Mouse (Mus musculus) NIH3T3 (cell line): Measurements from ENCODE around the gene Mrc2.

ENCODE experiments used
- DNase-seq: peaks from one replicate; pipeline ENCODE4 v3.0.0-alpha.2; 2012; ENCODE audit warnings: low read depth

Gene Mrc2

DNA sequence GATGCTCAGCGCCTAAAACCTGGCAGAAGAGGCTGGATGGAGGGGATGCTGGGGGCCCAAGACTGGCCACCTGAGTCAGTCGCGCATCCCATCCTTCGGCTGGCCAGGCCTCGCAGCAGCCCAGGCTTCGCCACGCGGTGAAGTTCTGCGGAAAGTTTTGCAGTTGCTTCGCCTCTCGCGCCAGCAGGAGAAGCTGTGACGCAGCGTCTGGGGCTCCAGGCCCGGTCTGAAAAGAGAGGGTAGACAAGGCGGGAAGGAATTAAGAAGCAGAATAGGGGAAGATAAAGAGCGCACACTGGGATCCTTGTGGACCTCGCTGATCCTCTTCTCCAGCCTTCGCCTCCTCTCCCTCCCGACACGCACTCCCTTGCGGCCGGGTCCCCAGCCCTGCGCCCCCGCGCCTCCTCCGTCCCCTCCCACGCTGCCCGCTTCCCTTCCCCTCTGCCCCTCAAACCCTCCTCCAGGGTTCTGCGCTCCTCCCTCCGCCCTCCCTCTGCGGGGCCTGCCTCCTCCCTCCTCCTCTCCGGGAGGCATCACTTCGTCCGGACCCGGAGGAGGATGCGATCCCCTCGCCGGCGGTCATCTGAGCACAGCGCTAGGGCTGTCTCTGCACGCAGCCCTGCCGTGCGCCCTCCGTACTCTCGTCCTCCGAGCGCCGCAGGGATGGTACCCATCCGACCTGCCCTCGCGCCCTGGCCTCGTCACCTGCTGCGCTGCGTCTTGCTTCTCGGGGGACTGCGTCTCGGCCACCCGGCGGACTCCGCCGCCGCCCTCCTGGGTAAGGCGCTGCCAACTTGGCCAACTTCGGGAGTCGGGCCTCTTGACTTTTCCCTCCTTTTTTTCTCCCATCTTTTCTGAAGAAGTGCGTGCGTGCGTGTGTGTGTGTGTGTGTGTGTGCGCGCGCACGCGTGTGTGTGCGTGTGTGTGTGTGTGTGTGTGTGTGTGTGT lies at the start of gene Mrc2:
TSS of gene Mrc2 (plus strand) at position 520 of the 948 bp plus-strand sequence.
- DNase-seq = peak; percentile 89

DNA sequence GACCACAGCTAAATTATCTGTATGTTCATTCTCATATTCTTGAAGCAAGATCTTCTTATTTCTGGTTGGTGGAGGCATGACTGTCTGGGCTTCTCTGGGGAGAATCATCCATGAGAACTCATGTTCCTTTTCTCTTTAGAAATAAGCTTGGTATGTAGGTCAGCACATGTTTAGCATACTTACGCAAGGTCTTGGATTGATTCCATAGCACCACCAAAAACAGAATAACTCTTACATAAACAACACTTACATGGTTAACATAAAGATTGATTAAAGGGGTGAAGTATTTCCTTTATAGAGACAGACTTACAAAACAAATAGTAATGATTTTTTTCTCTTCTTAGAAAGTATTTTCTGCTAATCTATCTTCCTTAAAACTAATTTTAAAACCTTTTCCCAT lies 46.1 kb upstream of the Mrc2 start:
- DNase-seq = peak; percentile 78

DNA sequence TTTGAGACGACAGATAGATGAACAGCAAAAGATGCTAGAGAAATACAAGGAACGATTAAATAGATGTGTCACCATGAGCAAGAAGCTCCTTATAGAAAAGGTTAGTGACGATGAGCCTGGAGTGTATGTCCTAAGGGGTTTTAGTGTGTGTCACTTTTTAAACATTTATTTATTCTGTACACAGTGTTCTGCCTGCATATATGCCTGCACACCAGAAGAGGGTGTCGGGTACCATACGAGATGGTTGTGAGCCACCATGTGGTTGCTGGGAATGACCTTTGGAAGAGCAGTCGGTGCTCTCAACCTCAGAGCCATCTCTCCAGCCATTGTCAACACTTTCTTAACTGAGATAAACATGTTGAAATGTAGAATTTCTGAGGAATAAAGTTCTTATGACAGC lies 45.7 kb upstream of the Mrc2 start:
- DNase-seq = no peak

DNA sequence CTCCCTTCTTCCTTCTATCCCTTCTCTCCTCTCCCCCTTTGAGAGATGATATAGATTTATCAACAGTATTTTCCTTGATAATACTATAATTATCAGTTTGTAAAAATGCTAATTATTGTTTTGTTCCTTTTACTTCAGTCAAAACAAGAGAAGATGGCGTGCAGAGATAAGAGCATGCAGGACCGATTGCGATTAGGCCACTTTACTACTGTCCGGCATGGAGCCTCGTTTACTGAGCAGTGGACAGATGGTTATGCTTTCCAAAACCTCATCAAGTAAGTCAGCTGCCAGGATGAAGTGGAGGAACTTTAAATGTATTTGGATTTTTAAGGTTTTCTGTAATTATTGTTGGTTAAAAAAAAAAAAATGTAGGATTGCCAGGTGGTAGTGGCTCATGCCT lies 45.1 kb upstream of the Mrc2 start:
- DNase-seq = no peak

DNA sequence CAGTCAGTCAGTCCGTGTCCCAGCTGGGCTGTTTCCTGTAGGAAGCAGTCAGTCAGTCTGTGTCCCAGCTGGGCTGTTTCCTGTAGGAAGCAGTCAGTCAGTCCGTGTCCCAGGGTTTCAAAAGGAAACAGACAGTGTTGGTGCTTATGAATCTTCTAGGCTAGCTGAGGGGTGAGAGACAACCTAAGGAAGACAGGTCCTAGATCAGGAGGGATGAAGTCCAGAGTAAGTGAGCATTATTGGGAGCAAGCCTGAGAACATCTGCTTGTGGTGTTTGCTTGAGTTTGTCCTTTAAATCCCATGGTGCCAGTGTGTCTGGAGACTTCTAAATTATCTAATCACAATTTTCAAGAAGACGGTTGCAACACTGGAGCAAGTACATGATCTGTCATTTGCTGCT lies 32.7 kb upstream of the Mrc2 start:
- no peak for DNase-seq

DNA sequence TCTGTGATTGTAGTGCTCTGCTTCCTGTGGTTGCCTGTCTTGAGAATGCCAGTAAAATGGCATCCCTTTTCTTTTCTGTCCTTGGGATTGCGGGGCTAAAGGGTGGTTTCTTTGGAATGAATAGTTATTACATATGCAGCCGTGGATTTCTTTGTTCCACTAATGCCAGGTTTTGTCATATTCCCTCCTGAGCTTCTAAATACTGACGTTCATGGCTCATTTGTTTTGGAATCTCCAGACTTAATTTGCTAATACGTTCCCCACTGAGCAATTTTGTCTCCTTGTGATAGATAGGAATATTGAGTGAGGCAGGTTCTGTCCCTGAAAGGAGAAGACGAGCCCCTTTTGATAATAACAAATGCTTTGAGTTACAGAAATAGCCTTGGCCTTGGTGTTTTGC lies 31.3 kb upstream of the Mrc2 start:
- DNase-seq = no peak

DNA sequence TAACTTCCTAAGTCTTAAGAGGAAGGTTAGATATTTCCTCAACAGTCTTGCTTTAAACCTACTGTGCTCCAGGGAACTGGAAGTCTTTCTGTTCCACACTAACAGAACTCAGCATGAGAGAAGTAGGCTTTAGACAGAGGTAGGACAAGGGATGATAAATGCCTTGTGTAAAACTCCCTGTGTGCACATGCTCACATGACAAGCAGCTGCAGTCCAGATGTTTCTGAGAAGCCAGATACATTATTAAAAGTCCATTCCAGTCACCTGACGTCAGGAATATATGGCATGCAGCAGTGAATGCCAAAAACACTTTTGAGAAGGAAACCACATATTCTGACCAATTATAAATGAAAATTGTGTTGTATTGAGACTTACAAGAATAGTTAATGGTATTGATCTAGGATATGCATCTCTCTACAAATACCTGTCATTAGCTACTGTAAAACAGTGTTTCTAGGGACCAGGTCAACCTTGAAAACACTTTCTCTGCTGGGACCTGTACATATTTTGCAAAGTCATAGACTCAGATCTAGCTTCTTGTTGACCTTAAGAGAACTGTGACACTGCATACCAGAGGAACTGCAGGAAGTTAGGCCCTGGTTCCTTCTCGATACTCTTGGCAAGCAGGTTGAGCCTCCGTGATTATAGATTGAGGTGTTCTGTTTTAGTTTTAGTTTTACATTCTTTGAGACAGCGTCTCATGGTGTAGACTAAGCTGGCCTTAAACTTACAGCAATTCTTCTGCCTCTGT lies 30.7 kb upstream of the Mrc2 start:
- DNase-seq = peak; percentile 86

DNA sequence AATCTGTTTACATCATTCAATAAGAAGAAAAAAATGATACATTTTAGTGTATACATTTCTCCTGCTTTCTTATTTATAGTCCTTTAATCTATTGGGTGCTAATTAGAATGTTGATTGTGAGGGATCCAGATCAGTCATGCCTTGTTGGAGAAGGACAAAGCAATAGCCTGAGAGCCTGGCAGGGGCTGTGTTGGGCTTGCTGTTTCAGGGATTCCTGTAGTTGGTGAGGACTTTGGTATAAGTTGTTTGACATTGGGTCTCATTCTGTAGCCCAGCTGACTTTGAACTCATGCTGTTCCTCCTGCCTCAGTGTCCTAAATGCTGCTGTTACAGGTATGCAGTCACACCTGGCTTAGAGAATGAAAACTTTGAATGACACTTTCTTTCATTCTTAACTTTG lies 27.9 kb upstream of the Mrc2 start:
- DNase-seq = no peak

DNA sequence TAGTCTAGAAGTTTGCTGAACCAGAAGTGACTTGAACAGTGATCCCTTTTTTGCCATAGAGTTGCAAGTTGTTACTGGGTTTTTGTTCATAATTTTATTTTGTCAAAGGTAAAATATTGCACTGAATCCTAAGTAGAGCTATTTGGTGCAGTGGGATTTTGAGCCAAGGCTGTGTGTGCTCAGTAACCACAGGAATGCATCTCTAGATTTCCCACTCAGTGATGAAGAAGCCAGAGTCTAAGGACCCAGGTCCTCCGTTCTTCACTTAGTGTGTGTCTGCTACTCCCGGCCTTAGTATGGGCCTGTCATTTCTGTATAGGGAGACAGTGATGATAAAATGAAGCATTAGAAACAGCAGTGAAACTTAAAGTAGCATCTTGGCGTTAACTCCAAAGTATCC lies 27.5 kb upstream of the Mrc2 start:
- peak; percentile 52 for DNase-seq

DNA sequence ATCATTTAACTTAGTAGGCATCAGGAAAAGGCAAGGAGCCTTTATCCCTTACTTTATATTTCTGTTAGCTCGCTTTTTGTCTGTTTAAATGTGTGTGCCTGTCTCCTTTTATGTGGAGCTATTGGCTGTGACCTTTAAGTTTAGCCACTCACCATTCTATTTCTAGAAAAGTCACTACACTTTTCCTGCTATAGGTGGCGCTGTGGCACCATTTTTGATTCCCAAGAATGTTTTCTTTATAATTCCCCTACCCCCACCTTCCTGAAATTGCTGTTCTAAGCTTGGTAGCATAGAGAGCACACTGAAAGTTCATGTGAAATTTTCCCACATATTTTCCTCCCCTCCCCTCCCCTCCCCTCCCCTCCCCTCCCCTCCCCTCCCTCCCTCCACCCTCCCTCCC lies 22.3 kb upstream of the Mrc2 start:
- peak; percentile 90 for DNase-seq

DNA sequence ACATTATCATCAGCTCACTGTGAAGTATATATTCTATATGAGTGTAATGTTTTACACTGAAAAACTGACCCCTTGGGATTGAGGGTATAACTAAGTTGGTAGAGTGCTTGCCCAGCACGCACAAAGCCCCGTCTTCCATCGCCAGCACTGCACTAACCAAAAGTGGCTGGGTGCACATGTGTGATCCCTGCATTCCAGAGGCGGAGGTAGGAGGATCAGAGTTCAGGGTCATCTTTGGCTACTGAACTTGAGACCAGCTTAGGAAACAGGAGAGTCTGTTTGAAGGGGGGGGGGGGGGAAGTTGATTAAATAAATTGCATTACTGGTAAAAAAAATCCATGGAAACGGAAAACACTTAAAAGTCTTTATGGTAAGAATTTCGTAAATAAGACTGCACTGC lies 12.0 kb upstream of the Mrc2 start:
- DNase-seq = no peak

DNA sequence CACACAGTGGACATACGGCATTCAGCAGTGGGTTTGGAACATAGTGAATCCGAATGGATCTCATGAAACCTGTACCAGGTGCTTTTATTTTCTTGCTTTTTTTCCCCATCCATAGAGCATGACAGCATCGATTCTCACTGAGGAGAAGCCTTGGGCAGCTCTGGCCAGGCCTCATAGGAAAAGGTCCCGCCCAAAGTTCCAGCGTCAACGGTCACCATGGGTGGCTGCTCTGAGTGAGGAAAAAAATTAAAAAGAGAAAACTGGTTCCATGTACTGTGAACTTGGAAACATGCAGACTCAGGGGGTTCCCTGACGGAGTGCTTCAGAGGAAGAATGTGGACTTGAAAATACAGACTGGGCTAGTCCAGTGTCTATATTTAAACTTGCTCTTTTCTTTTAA lies 11.2 kb upstream of the Mrc2 start:
- DNase-seq = no peak

DNA sequence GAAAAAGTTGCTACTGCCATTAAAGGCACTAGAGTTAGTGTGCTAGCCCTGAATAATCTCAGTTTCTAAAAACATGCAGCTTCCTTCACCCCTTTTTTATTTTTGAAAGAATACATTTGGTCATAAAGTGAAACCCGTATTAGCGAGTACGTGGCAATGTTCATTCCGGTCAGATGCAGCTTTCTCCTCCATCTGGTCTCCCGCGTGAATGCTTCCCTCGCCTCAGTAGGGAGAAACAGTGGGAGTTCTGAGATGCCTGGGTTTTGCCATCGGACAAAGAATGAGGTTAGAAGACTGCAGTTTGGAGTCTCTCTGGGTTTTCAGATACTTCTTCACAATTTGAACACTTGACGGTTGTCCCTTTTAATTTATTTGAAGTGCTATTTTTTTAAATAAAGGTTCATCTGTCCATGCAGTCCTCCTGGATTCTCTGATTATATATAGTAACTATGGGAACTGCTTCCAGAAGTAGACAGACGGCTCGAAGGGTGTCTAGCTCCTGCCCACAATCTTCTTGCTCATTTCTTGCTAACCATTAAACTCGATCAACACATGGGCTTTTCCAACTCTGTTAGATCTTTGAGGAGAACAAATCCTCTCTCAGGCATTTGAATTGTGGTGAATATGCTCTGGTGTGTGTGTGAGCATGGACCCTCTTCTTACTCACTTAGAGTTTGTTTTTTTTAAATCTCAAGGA lies 10.5 kb upstream of the Mrc2 start:
- no peak for DNase-seq

DNA sequence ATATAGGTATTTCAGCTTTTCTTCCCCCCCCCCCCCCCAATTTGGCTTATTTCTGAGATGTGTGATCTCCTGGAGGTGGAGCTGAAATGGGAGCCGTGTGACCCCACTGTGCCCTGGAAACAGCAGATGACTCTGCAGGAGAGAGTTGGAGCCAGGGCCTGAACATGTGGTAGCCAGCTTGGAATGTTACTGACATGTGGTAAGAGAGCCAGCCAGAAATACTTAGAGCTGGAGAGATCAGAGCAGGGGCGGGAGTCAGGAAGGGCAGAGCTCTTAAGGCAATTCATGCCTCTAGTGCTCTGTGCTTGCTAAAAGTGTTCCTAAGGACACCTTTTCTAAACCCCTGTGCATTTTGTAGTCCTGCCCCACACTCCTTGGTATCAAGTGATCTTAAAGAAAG lies 10.0 kb upstream of the Mrc2 start:
- peak; percentile 90 for DNase-seq

DNA sequence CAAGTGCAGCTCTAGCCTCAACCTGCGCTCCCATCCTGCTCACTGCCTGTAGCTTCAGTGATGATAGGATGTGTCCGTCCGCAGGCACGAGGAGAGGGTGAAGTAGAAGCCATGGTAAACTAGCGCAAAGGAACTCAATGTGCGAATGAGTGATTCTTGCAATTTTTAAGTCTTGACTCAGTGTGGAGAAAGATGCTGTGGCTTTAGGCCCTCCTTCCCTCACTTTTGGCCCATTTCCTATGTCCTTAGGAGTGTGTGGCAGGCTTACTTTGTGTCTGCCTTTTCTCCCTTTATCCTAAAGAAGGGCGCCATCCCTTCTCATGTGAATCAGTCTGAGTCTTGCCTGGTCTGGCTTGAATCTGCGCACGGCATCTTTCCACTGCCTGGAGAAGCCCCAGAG lies 9.4 kb upstream of the Mrc2 start:
- DNase-seq = peak; percentile 62

DNA sequence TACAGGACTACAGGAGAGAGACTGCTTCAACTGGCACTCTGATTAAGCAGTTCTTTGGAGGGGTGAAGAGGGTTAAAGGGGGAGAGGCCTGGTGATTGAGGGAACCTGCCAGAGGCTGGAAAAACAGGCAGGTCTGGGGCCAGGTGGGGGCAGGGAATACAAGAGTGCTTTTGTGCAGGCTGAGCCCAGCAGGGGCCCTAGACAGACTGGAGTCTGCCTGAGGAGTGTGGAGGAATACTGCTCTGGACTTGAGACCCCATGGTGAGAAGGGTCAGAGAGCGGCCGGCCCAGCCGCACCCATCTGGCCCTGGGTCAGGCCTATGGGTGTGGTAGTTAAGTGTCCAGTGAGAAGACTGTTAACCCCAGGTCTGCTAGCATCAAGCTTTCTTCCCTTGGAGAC lies 6.7 kb upstream of the Mrc2 start:
- DNase-seq = no peak

DNA sequence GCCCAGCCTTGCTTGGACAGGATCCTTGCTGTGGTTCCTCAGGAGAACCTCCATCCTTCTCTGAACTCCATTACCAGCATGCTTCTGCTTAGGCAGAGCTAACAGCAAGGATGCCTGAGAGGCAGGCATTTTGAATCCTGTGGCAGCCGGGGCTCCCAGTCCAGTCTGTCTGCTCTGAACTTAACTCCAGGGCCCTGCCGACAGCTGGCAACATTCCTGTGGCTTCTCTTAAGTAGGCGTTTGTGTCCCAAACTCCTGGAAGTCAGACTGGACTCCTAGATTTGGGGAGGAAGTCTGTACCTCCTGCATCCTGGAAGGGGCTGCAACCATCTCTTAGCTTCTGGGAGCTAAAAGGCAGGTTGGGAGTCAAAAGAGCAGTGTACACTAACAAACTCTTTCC lies 3.0 kb upstream of the Mrc2 start:
- DNase-seq = peak; percentile 77

DNA sequence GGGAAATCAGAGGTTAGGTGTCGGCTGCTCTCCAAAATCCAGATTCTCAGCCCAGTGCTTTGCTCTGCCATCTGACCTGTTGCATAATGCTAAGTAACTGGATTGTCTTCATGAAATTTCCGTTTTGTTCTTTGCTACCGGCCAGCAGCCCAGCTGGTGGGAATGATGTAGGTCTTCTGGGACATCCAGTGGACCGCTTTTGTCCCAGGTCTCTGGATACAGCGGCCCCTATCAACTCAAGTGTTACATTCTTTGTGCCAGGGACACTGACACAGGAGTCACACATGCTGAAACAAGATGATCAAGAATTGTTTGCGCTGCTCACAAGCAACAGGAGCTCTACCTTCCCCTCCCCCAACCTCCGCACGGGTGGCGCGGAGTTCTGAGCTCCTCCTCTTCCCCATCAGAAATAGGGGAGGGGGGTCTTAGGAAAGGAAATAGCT lies 741 bp upstream of the Mrc2 start:
- peak; percentile 66 for DNase-seq

DNA sequence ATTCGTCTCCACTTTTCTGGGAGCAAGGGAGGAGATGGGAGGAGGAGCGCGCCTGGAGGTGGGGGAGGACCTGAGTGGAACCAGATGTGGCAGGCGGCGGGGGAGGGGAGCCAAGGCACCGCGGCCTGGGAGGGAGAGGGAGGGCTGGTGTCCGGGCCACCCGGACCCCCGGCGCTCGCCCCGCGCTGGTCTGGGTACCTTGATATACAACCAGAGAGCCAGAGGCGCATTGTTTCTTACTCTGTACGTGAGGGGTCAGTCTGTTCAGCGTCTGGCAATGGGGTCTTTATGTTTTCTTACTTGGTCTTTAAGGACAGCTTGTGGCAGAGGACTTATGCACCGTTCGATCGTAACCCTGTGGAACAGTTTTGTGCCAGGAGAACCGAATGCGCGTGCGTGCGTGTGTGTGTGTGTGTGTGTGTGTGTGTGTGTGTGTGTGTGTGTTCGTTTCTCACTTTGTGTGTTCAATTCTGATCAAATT lies 698 bp downstream of the Mrc2 start:
- peak; percentile 89 for DNase-seq

DNA sequence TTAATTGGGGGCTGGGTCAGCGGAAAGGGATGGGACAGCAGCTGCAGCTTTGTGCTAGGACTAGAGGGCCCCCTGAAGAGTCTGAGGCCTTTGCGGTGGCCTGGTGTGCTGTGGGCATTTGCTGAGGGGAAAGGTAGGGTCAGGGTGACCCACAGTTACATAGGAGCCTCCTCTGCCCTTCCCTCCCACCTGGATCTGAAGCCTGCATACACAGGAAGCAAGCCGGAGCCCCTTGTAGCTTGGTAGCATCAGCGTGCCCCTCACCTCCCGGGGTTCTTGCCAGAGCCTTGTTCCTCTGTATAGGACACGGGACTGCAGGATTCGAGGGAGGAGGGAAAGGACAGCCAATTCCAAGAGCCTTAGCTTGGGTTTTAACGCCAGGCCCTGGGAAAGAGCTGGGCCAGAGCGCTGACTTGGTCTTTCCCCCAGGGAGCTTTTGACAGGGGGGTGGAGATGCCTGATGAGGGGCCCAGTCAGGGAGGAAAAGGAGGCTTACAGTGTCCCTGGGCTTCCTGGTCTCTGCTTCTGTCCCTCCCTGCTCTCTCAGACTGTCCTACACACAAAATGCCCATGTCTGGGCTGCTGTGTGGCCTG lies 1.6 kb downstream of the Mrc2 start:
- DNase-seq = peak; percentile 67

DNA sequence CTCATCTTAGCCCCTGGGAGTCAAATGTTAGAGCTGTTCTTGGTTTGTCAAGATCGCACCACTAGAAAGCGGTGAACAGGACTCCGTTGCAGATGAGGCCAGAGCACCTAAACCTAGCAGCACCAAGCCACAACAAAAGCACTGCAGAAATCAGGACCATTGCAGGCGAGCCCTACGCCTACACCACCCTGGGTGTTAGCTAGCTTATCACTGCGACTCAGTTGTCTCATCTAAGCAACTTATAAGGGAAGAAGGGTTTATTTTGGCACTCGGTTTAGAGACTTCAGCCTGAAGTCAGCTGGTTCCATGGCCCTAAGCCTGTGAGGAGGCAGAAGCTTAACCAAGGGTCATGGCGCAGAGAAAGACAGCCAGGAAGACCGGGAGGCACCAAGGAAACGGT lies 3.6 kb downstream of the Mrc2 start:
- DNase-seq = no peak

DNA sequence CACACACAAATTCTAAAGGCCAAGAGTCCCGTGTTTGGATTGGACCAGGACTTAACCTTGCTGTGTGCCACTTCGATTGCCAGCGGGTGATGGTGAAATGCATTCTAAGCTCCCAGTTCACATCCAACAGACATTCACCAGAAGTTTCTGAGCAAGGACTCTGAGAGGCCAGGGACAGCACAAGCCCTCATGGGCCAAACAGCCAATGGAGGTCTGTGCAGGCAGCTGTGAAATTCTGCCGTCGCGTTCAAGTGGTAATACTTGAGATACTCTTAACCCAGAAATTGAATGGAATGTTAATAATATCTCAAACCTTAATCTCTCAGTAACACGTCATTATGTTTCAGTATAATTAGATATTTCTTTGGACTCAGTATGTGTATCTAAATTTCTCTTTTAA lies 17.8 kb downstream of the Mrc2 start:
- DNase-seq = no peak
